Mouse (Mus musculus) embryonic facial prominence, embryonic 10.5 days (tissue): ENCODE results near the gene Cars2. TPM values are rescaled to one million over a fixed set of nuclear protein-coding genes. Genes with fewer than 3 reads are reported as not detected.
A peak's percentile ranks its signal among the peaks of the same experiment; 100 is the strongest.
"Not testable (repeated sequence)": the region's sequence is repeated elsewhere in the genome, so short reads cannot be mapped to it uniquely, and the experiment has no call there.

Experiments
- DNase-seq: peaks from one replicate; pipeline ENCODE4 v3.0.0-alpha.2; 2017; ENCODE audit warnings: low spot score
- H3K27ac ChIP-seq: fragments of 300-500 bp; sonication (generic); replicated peaks from 2 replicates; pipeline ENCODE4 v1.5.1; 2016; ENCODE audit warnings: mild to moderate bottlenecking
- H3K27me3 ChIP-seq: fragments of 300-500 bp; sonication (generic); replicated peaks from 2 replicates; pipeline ENCODE4 v1.6.1; 2016; ENCODE audit warnings: low read depth, mild to moderate bottlenecking; ENCODE audit not compliant: poor library complexity, severe bottlenecking
- H3K36me3 ChIP-seq: fragments of 300-500 bp; sonication (generic); replicated peaks from 2 replicates; pipeline ENCODE4 v1.6.1; 2016; ENCODE audit warnings: mild to moderate bottlenecking, moderate library complexity
- H3K4me1 ChIP-seq: fragments of 300-500 bp; sonication (generic); 2 replicates; pipeline ENCODE4 v1.6.1; 2016
- H3K4me3 ChIP-seq: fragments of 300-500 bp; sonication (generic); 2 replicates; pipeline ENCODE4 v1.5.1; 2016; ENCODE audit warnings: mild to moderate bottlenecking, moderate library complexity
- H3K9me3 ChIP-seq: fragments of 300-500 bp; sonication (generic); 2 replicates; pipeline ENCODE4 v1.6.1; 2016; ENCODE audit warnings: mild to moderate bottlenecking
- WGBS: fragments of 180-500 bp; shearing (Covaris S2); methylation state at CpG from one replicate; pipeline ENCODE4 v1.1.7; 2016; 5-methylcytosine and 5-hydroxymethylcytosine counted together
- polyA plus RNA-seq: library from polyadenylated mRNA; unstranded; fragments of >200 nt; fragmentation: Nextera tagmentation; extraction: Ambion mirVana; gene quantifications from 2 replicates; pipeline ENCODE4 v1.2.1, GENCODE M21; 2016

Cars2 gene
- polyA plus RNA-seq, 1 experiment from 2014 or later: 17.9 TPM

GRCm38 (mm10) chr8:11498281-11498680, 52.3 kb downstream of the Cars2 start:
- WGBS: 76% methylated on average over 12 of the region's 12 CpGs
- Histone ChIP-seq H3K27me3 (peaks cover 5% of the 10 kb centered on the region; the same call in 1 of the 2 replicates), H3K9me3 (no peaks in the 10 kb centered on the region), H3K27ac (no peak overlapping the region), H3K36me3 (peaks cover 32% of the 10 kb centered on the region), H3K4me1 (peaks cover 17% of the 10 kb centered on the region), H3K4me3 (peak overlapping the region; percentile 98)
- DNase-seq: no peak

DNA sequence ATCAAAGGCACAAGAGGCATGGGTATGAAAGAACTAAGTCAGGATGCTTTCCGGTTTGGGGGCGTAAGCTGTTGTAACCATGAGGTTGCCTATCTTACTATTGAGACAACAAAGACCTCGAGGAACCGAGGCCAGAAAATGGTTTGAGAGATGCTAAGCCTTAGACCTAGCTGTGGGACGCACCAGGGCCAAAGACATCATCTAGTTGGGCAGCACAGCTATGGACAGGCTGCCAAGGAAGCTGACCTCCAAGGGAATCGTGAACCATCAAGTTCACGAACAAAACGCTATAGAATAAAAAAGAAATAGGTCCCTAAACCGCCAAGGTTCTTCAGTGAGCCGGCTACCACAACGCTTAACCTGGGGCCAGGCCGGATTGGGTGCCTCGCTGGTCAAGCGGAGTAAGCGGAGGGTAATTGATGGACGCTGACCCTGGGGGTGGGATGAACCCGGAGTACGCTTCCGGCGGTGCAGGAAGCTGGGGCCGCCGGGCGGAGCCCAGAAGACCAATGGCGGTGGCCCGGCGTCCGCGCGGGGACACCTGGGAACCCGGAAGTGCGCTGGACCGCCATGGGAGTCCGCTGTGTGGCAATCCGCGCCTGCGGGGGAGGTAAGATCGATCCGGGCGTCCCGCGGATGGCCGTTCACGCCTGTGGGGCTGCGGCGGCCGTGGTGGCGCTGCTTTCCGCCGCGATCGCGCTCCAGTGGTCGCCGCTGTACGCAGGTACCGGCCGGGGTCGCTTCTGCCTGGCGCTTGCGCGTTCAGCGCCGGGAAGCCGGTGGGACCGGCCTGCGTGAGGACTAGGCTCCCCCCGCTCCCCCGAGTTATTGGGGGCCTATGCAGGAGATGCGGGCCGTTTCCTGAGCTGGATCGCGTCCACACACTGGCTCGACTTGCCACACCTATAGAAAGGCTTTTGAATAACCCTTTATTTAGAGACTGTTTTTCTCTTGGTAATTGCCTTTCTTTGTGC, 53.3 kb downstream of the Cars2 start, which contains the start of gene Naxd:
TSS of gene Naxd (plus strand) at position 490 of the 974 bp plus-strand sequence.
- peaks cover 17% of the 10 kb centered on the region for H3K4me1 ChIP-seq
- peaks cover 5% of the 10 kb centered on the region; the same call in 1 of the 2 replicates for H3K27me3 ChIP-seq
- peak within 1 kb of the TSS; percentile 98 for H3K4me3 ChIP-seq
- H3K36me3 ChIP-seq: peaks cover 22% of the 10 kb centered on the region
- WGBS: 4% methylated on average over 73 of the region's 73 CpGs
- no peaks in the 10 kb centered on the region for H3K9me3 ChIP-seq
- peak within 1 kb of the TSS; percentile 94 for H3K27ac ChIP-seq
- peak; percentile 94 for DNase-seq

DNA sequence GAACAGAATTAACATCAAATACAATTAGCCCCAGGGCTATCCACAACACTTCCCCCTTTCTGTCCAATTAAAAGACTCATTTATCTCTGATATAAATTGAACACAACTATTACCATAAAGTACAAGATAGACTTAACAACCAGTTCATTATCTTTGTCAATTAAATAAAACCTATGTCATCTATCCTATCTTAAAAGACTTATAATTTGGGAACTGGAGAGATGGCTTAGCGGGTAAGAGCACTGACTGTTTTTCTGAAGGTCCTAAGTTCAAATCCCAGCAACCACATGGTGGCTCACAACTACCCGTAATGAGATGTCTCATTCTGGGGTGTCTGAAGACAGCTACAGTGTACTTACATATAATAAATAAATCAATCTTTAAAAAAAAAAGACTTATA, 58.2 kb downstream of the Cars2 start:
- not testable (repeated sequence) for H3K9me3 ChIP-seq, H3K36me3 ChIP-seq, DNase-seq, H3K4me3 ChIP-seq, H3K4me1 ChIP-seq, H3K27ac ChIP-seq
- WGBS: 87% methylated on average over 2 of the region's 2 CpGs
- peaks cover 31% of the 10 kb centered on the region for H3K27me3 ChIP-seq

DNA sequence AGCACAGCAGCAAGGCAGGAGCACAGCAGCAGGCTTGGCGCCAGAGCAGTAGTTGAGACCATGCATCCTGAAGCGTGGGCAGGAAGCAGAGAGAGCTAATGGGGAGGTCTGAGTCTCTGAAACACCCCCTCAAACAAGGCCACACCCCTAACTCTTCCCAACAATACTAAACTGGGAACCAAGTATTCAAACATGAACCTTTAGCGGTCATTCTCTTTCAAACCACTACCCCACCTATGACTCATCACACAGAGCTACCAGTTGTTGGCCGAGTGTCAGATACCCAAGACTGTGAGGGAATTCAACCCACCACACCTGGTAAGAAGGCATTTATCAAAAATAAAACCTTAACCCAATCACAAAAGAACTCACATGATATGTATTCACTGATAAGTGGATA, 63.4 kb downstream of the Cars2 start:
- peaks cover 44% of the 10 kb centered on the region for H3K27me3 ChIP-seq
- no peaks in the 10 kb centered on the region for H3K36me3 ChIP-seq
- H3K27ac ChIP-seq: no peak overlapping the region
- H3K4me1 ChIP-seq: 0 out of 2 replicates have a peak, but pooled peaks cover 5% of the 10 kb centered on the region
- no peaks in the 10 kb centered on the region for H3K9me3 ChIP-seq
- H3K4me3 ChIP-seq: no peak overlapping the region
- 79% methylated on average over 4 of the region's 4 CpGs for WGBS
- no peak for DNase-seq

GRCm38 (mm10) chr8:11486142-11486541, 64.4 kb downstream of the Cars2 start:
- Histone ChIP-seq H3K4me1 (0 out of 2 replicates have a peak, but pooled peaks cover 5% of the 10 kb centered on the region), H3K4me3 (no peak overlapping the region), H3K27me3 (peaks cover 49% of the 10 kb centered on the region), H3K27ac (no peak overlapping the region), H3K36me3 (no peaks in the 10 kb centered on the region), H3K9me3 (no peaks in the 10 kb centered on the region)
- peak; percentile 81 for DNase-seq
- WGBS: 24% methylated on average over 7 of the region's 7 CpGs

- peaks cover 33% of the 10 kb centered on the region for H3K4me1 ChIP-seq
- H3K27ac ChIP-seq: no peak overlapping the region
- H3K4me3 ChIP-seq: no peak overlapping the region
- H3K36me3 ChIP-seq: no peaks in the 10 kb centered on the region
- WGBS: 75% methylated on average over 3 of the region's 3 CpGs
- peaks cover 64% of the 10 kb centered on the region for H3K27me3 ChIP-seq
- no peaks in the 10 kb centered on the region for H3K9me3 ChIP-seq
- DNase-seq: no peak
Measured at GRCm38 (mm10) chr8:11482537-11482936, 68.0 kb downstream of the Cars2 start.

DNA sequence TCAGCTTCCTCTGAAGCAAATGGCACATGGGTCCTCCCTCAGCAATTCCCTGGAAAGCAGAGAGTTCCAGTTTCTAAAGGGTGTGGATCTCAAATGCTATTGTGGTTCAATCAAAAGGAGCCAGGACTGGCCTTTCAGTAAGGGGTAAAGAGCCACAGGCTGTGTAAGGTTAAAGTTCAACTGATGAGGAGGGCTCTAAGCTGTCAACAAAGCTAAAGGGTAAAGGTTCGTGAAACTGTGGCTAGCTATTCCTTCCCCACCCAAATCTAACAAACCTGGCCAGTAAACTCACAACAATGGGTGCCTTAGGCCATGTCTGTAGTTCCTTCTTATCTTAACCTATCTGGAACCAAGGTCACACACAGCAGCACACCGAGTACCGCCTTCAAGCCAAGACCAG, 68.7 kb downstream of the Cars2 start:
- Histone ChIP-seq H3K27me3 (peaks cover 70% of the 10 kb centered on the region), H3K36me3 (no peaks in the 10 kb centered on the region), H3K4me1 (peaks cover 40% of the 10 kb centered on the region), H3K4me3 (no peak overlapping the region), H3K27ac (no peak overlapping the region), H3K9me3 (no peaks in the 10 kb centered on the region)
- WGBS: 59% methylated on average over 3 of the region's 3 CpGs
- DNase-seq: no peak

DNA sequence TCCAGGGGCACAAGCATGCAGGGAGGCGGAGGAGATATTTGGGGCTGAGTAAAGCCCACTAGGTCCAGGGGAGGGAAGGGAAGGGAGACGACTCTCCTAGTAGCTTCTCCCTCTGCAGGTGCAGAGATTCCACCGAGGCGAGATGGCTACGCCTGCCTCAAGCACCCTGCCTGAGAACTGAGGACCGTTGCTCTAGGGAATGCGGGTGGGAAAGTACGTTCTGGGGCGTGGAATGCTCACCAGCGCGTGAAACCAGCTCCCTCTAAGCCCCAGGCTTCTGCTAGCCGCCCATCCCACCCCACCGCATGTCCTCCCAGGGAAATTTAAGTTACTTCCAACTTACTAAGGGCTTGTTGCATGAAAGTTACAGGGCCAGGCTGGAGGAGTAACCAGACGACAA, 71.0 kb downstream of the Cars2 start:
- Histone ChIP-seq H3K4me1 (peaks cover 56% of the 10 kb centered on the region), H3K27ac (no peak overlapping the region), H3K9me3 (no peaks in the 10 kb centered on the region), H3K4me3 (0 out of 2 replicates have a peak overlapping the region, but pooled peaks have one; percentile 1), H3K27me3 (peaks cover 91% of the 10 kb centered on the region), H3K36me3 (no peaks in the 10 kb centered on the region)
- peak; percentile 14 for DNase-seq
- WGBS: 3% methylated on average over 14 of the region's 14 CpGs

- WGBS: 1% methylated on average over 23 of the region's 23 CpGs
- Histone ChIP-seq H3K27me3 (peaks cover 95% of the 10 kb centered on the region), H3K36me3 (no peaks in the 10 kb centered on the region), H3K27ac (no peak overlapping the region), H3K4me3 (peak overlapping the region; percentile 69), H3K9me3 (no peaks in the 10 kb centered on the region), H3K4me1 (peaks cover 57% of the 10 kb centered on the region)
- peak; percentile 37 for DNase-seq
Measured at GRCm38 (mm10) chr8:11478807-11479527, 71.6 kb downstream of the Cars2 start.

GRCm38 (mm10) chr8:11477811-11478761, 72.5 kb downstream of the Cars2 start, which contains the start of gene Rab20:
Gene Rab20, minus strand, starts transcription at chr8:11478710.
- H3K9me3 ChIP-seq: no peaks in the 10 kb centered on the region
- peak; percentile 88 for DNase-seq
- under 1% methylated on average over 69 of the region's 69 CpGs for WGBS
- H3K27me3 ChIP-seq: peaks cover 98% of the 10 kb centered on the region
- no peaks in the 10 kb centered on the region for H3K36me3 ChIP-seq
- H3K4me3 ChIP-seq: peak within 1 kb of the TSS; percentile 69
- H3K4me1 ChIP-seq: peaks cover 66% of the 10 kb centered on the region
- no peak within 1 kb of the TSS for H3K27ac ChIP-seq

GRCm38 (mm10) chr8:11477178-11477553, 73.4 kb downstream of the Cars2 start:
- no peaks in the 10 kb centered on the region for H3K9me3 ChIP-seq
- no peaks in the 10 kb centered on the region for H3K36me3 ChIP-seq
- 4% methylated on average over 9 of the region's 9 CpGs for WGBS
- peaks cover 73% of the 10 kb centered on the region for H3K4me1 ChIP-seq
- no peak for DNase-seq
- H3K27me3 ChIP-seq: peaks cover 98% of the 10 kb centered on the region
- no peak overlapping the region for H3K27ac ChIP-seq
- H3K4me3 ChIP-seq: peak overlapping the region; percentile 69
